Comparison of ENCODE assay signal across 8 mouse cellular contexts in genomic region chrX:73787225-73787558, GRCm38 (mm10). TPM values are rescaled to one million over a fixed set of nuclear protein-coding genes. Genes with fewer than 3 reads are reported as not detected.
DNase-seq lines count a peak whose midpoint lies in the region; ATAC-seq and TF ChIP-seq lines count a peak whose summit lies in the region.

No protein-coding gene starts in this region.

- H3K9me3 ChIP-seq in heart, embryonic 13.5 days = no peaks in the 10 kb centered on the region
- no peaks in the 10 kb centered on the region for H3K9me3 ChIP-seq in ES-Bruce4 (replicated peaks; ENCODE audit: control insufficient read depth, insufficient read depth, low read length, poor library complexity, severe bottlenecking)
- H3K9me3 ChIP-seq in forebrain, embryonic 16.5 days (ENCODE audit: control insufficient read depth, low read length) = no peaks in the 10 kb centered on the region
- H3K9me3 ChIP-seq in liver, postnatal 0 days (ENCODE audit: low read length) = no peaks in the 10 kb centered on the region

- no peak for TF ChIP-seq CTCF in ES-Bruce4 (IDR thresholded peaks at IDR 0.05; ENCODE audit: low read depth, low read length)
- TF ChIP-seq CTCF in liver, postnatal 0 days (IDR thresholded peaks at IDR 0.05; ENCODE audit: low read depth) = no peak

- H3K4me3 ChIP-seq in heart, embryonic 13.5 days = peak overlapping the region; percentile 71
- peak overlapping the region; percentile 95 for H3K4me3 ChIP-seq in ES-Bruce4 (ENCODE audit: low read depth, low read length)
- peak overlapping the region; percentile 65 for H3K4me3 ChIP-seq in forebrain, embryonic 16.5 days (replicated peaks; ENCODE audit: low read length)
- H3K4me3 ChIP-seq in liver, postnatal 0 days (ENCODE audit: low read depth, low read length) = peak overlapping the region; percentile 71

- peaks cover 22% of the 10 kb centered on the region for H3K4me1 ChIP-seq in heart, embryonic 13.5 days
- H3K4me1 ChIP-seq in ES-Bruce4 (ENCODE audit: control insufficient read depth, insufficient read depth, low read length) = no peaks in the 10 kb centered on the region
- H3K4me1 ChIP-seq in forebrain, embryonic 16.5 days (replicated peaks; ENCODE audit: control insufficient read depth, insufficient read depth, low read length) = peaks cover 21% of the 10 kb centered on the region
- peaks cover 21% of the 10 kb centered on the region for H3K4me1 ChIP-seq in liver, postnatal 0 days (ENCODE audit: insufficient read depth)

- H3K27ac ChIP-seq in heart, embryonic 13.5 days (replicated peaks) = peak overlapping the region; percentile 91
- H3K27ac ChIP-seq in ES-Bruce4 (ENCODE audit: insufficient read depth, low read length) = peak overlapping the region; percentile 25; the same call in 1 of the 2 replicates
- peak overlapping the region; percentile 88 for H3K27ac ChIP-seq in forebrain, embryonic 16.5 days (ENCODE audit: low read length)
- H3K27ac ChIP-seq in liver, postnatal 0 days (ENCODE audit: low read depth) = peak overlapping the region; percentile 93

- no peak for TF ChIP-seq EP300 in ES-Bruce4 (IDR thresholded peaks at IDR 0.05; ENCODE audit: insufficient read depth, low read depth, low read length)
- no peak for TF ChIP-seq EP300 in liver, postnatal 0 days (IDR thresholded peaks at IDR 0.05; ENCODE audit: low read depth)

- intact Hi-C loops in heart, postnatal 10 days (cut with DNase I) = loop anchor here (5.0 to 10.0 kb wide), 2 partner anchors 135 to 458 kb away; partner anchors contain the start of genes Arhgap4, Flna and Naa10

- no peak for ATAC-seq in heart, embryonic 13.5 days (ENCODE audit: extremely low read depth, insufficient number of reproducible peaks, low FRiP score, low TSS enrichment)
- ATAC-seq in forebrain, embryonic 16.5 days = peak; percentile 35
- peak; percentile 18 for ATAC-seq in liver, postnatal 0 days

- peak overlapping the region; percentile 88 for H3K9ac ChIP-seq in heart, embryonic 13.5 days
- peak overlapping the region; percentile 79 for H3K9ac ChIP-seq in ES-Bruce4 (ENCODE audit: low read depth, poor library complexity, severe bottlenecking)
- H3K9ac ChIP-seq in forebrain, embryonic 16.5 days (replicated peaks; ENCODE audit: low read depth, low read length) = peak overlapping the region; percentile 77
- H3K9ac ChIP-seq in liver, postnatal 0 days (replicated peaks) = peak overlapping the region; percentile 79

- peaks cover 35% of the 10 kb centered on the region for H3K36me3 ChIP-seq in heart, embryonic 13.5 days
- H3K36me3 ChIP-seq in ES-Bruce4 (ENCODE audit: control insufficient read depth, insufficient read depth, low read length, poor library complexity, severe bottlenecking) = peaks cover 11% of the 10 kb centered on the region; the same call in 1 of the 2 replicates
- H3K36me3 ChIP-seq in forebrain, embryonic 16.5 days (ENCODE audit: control insufficient read depth, insufficient read depth) = no peaks in the 10 kb centered on the region
- peaks cover 5% of the 10 kb centered on the region; the same call in 1 of the 2 replicates for H3K36me3 ChIP-seq in liver, postnatal 0 days (replicated peaks; ENCODE audit: insufficient read depth, low read length)

- H3K27me3 ChIP-seq in heart, embryonic 13.5 days (replicated peaks) = no peaks in the 10 kb centered on the region; the same call in 1 of the 2 replicates
- no peaks in the 10 kb centered on the region for H3K27me3 ChIP-seq in ES-Bruce4 (ENCODE audit: control insufficient read depth, insufficient read depth, low read length, poor library complexity, severe bottlenecking)
- no peaks in the 10 kb centered on the region for H3K27me3 ChIP-seq in forebrain, embryonic 16.5 days (replicated peaks; ENCODE audit: control insufficient read depth, insufficient read depth, low read length)
- H3K27me3 ChIP-seq in liver, postnatal 0 days (ENCODE audit: insufficient read depth, low read length) = no peaks in the 10 kb centered on the region

- WGBS in heart, embryonic 13.5 days = 5% methylated on average over 22 of the region's 22 CpGs
- 22% methylated on average over 21 of the region's 22 CpGs for WGBS in forebrain, embryonic 16.5 days
- 29% methylated on average over 22 of the region's 22 CpGs for WGBS in liver, postnatal 0 days (ENCODE audit: insufficient replicate concordance)

- DNase-seq in heart, postnatal 10 days = no peak
- DNase-seq in liver, postnatal 0 days = no peak
- DNase-seq in cerebellum, adult 9-10 months = no peak
- DNase-seq in gastrocnemius, adult 8-10 months (ENCODE audit: low spot score in 2 of 2) = no peak
- DNase-seq in adipocyte (ENCODE audit: low spot score) = no peak

- peak overlapping the region; percentile 78 for H3K4me2 ChIP-seq in heart, embryonic 13.5 days
- H3K4me2 ChIP-seq in forebrain, embryonic 16.5 days (ENCODE audit: low read length) = peak overlapping the region; percentile 61
- peak overlapping the region; percentile 80 for H3K4me2 ChIP-seq in liver, postnatal 0 days (ENCODE audit: low read depth, low read length)

- no peak for TF ChIP-seq POLR2A in ES-Bruce4 (IDR thresholded peaks at IDR 0.05; ENCODE audit: insufficient read depth, low read length)

RNA-seq across cellular contexts. Expression of gene Ssr4, which starts 0.4 kb away (rescaled TPM):
- 151 and 163 TPM in 2 replicates for polyA plus RNA-seq in heart, embryonic 13.5 days (2015; fragmentation: Nextera tagmentation; extraction: Ambion mirVana)
- total RNA-seq in heart, postnatal 10 days (2021) = 100 to 1,000 TPM; 103 TPM
- 108 and 132 TPM in 2 replicates for polyA plus RNA-seq in ES-Bruce4 (2011; ENCODE audit: insufficient read depth, insufficient read length, low read depth, missing spikeins)
- 132 and 134 TPM in 2 replicates for polyA plus RNA-seq in forebrain, embryonic 16.5 days (2015; fragmentation: Nextera tagmentation; extraction: Ambion mirVana)
- 183 and 185 TPM in 2 replicates for polyA plus RNA-seq in liver, postnatal 0 days (2015; fragmentation: Nextera tagmentation; extraction: Ambion mirVana)
- 10 to 100 TPM; 79.3 to 97.7 (median 86.9) TPM for total RNA-seq in gastrocnemius, adult 8-10 months (2022)

RNA-seq across cellular contexts. Expression of gene Idh3g, which starts 0.5 kb away (rescaled TPM):
- polyA plus RNA-seq in heart, embryonic 13.5 days (2015; fragmentation: Nextera tagmentation; extraction: Ambion mirVana) = 344 and 399 TPM in 2 replicates
- 100 to 1,000 TPM; 520 to 542 TPM for total RNA-seq in heart, postnatal 10 days (2021)
- 147 and 151 TPM in 2 replicates for polyA plus RNA-seq in ES-Bruce4 (2011; ENCODE audit: insufficient read depth, insufficient read length, low read depth, missing spikeins)
- 232 and 240 TPM in 2 replicates for polyA plus RNA-seq in forebrain, embryonic 16.5 days (2015; fragmentation: Nextera tagmentation; extraction: Ambion mirVana)
- 83.7 and 88.1 TPM in 2 replicates for polyA plus RNA-seq in liver, postnatal 0 days (2015; fragmentation: Nextera tagmentation; extraction: Ambion mirVana)
- 100 to 1,000 TPM; 347 to 391 (median 361) TPM for total RNA-seq in gastrocnemius, adult 8-10 months (2022)

RNA-seq across cellular contexts. Expression of gene Srpk3, which starts 13.0 kb away (rescaled TPM):
- polyA plus RNA-seq in heart, embryonic 13.5 days (2015; fragmentation: Nextera tagmentation; extraction: Ambion mirVana) = 76.2 and 85.8 TPM in 2 replicates
- 10 to 100 TPM; 36.0 to 43.6 TPM for total RNA-seq in heart, postnatal 10 days (2021)
- polyA plus RNA-seq in ES-Bruce4 (2011; ENCODE audit: insufficient read depth, insufficient read length, low read depth, missing spikeins) = not detected in 2 replicates
- polyA plus RNA-seq in forebrain, embryonic 16.5 days (2015; fragmentation: Nextera tagmentation; extraction: Ambion mirVana) = 1.8 and 1.9 TPM in 2 replicates
- polyA plus RNA-seq in liver, postnatal 0 days (2015; fragmentation: Nextera tagmentation; extraction: Ambion mirVana) = 1.7 TPM in 2 replicates
- total RNA-seq in gastrocnemius, adult 8-10 months (2022) = 10 to 100 TPM; 30.4 to 34.6 (median 32.5) TPM

RNA-seq across cellular contexts. Expression of gene Plxnb3, which starts 30.3 kb away (rescaled TPM):
- 0.46 and 0.51 TPM in 2 replicates for polyA plus RNA-seq in heart, embryonic 13.5 days (2015; fragmentation: Nextera tagmentation; extraction: Ambion mirVana)
- total RNA-seq in heart, postnatal 10 days (2021) = under 1 TPM; 0.72 to 0.92 TPM
- not detected in 2 replicates for polyA plus RNA-seq in ES-Bruce4 (2011; ENCODE audit: insufficient read depth, insufficient read length, low read depth, missing spikeins)
- 0.19 and 0.22 TPM in 2 replicates for polyA plus RNA-seq in forebrain, embryonic 16.5 days (2015; fragmentation: Nextera tagmentation; extraction: Ambion mirVana)
- polyA plus RNA-seq in liver, postnatal 0 days (2015; fragmentation: Nextera tagmentation; extraction: Ambion mirVana) = 0.15 and 0.23 TPM in 2 replicates
- total RNA-seq in gastrocnemius, adult 8-10 months (2022) = under 1 TPM; 0.24 to 0.70 (median 0.39) TPM

RNA-seq across cellular contexts. Expression of gene Pdzd4, which starts 37.6 kb away (rescaled TPM):
- polyA plus RNA-seq in heart, embryonic 13.5 days (2015; fragmentation: Nextera tagmentation; extraction: Ambion mirVana) = 0.27 and 0.34 TPM in 2 replicates
- total RNA-seq in heart, postnatal 10 days (2021) = 1 to 10 TPM; 2.7 to 2.9 TPM
- 22.0 and 24.1 TPM in 2 replicates for polyA plus RNA-seq in ES-Bruce4 (2011; ENCODE audit: insufficient read depth, insufficient read length, low read depth, missing spikeins)
- 3.5 and 4.2 TPM in 2 replicates for polyA plus RNA-seq in forebrain, embryonic 16.5 days (2015; fragmentation: Nextera tagmentation; extraction: Ambion mirVana)
- 0.04 and 0.06 TPM in 2 replicates for polyA plus RNA-seq in liver, postnatal 0 days (2015; fragmentation: Nextera tagmentation; extraction: Ambion mirVana)
- 1 to 10 TPM in 1 of 4 experiments, under 1 TPM in 3; 0.44 to 1.0 (median 0.81) TPM for total RNA-seq in gastrocnemius, adult 8-10 months (2022)

Comparison
In these comparisons a context has a peak if more than half of its experiments do, and no peak if none do; other contexts are left out.
1. H3K27ac ChIP-seq: peak in every context shown above with its lines; median percentile 93 in liver, postnatal 0 days; 91 in heart, embryonic 13.5 days; 88 in forebrain, embryonic 16.5 days; 25 in ES-Bruce4.
2. RNA of gene Srpk3, which starts 13.0 kb away (polyA plus RNA-seq): 76.2 to 85.8 TPM in heart, embryonic 13.5 days; 1.8 to 1.9 TPM in forebrain, embryonic 16.5 days, 1.7 TPM in liver, postnatal 0 days and not detected in ES-Bruce4; every median in the first group is over 10 times any median in the second.
3. Peak in every context shown above with its lines, with median percentiles within 50 percentile points of each other: H3K4me2 ChIP-seq, H3K4me3 ChIP-seq and H3K9ac ChIP-seq.